ENCODE assay signal across 24 mouse cellular contexts in genomic region chr2:168987421-168987820, GRCm38 (mm10). TPM values are rescaled to one million over a fixed set of nuclear protein-coding genes. Genes with fewer than 3 reads are reported as not detected.
DNase-seq lines count a peak whose midpoint lies in the region; ATAC-seq lines count a peak whose summit lies in the region.
"Had no signal": no experiment of that assay in that cellular context is flagged by ENCODE, and none has a peak within 500 bp of the region (broad histone marks: within the 10 kb centered on the region; RNA-seq: fewer than 3 reads in every experiment).

No protein-coding gene starts in this region.

- WGBS in kidney, embryonic 16.5 days: 69% methylated on average over 13 of the region's 13 CpGs
- WGBS in midbrain, embryonic 11.5 days: 73% methylated on average over 13 of the region's 13 CpGs
- WGBS in midbrain, embryonic 15.5 days: 79% methylated on average over 13 of the region's 13 CpGs

- no peak overlapping the region for H3K27ac ChIP-seq in kidney, embryonic 16.5 days (ENCODE audit: low read length)
- H3K27ac ChIP-seq in midbrain, embryonic 11.5 days (ENCODE audit: low read depth, low read length): no peak overlapping the region
- H3K27ac ChIP-seq in midbrain, embryonic 15.5 days: no peak overlapping the region
- H3K27ac ChIP-seq: gastrocnemius, adult 2 months; heart, embryonic 15.5 days; hindbrain, embryonic 13.5 days had no signal

- ATAC-seq in kidney, embryonic 16.5 days (ENCODE audit: low FRiP score, low TSS enrichment): no peak
- no peak for ATAC-seq in midbrain, embryonic 11.5 days (ENCODE audit: low FRiP score)
- ATAC-seq in midbrain, embryonic 15.5 days (replicated peaks): no peak
- ATAC-seq in CD4-positive, CD25-positive, alpha-beta regulatory T cell, adult 4 months: no peak
- ATAC-seq: forebrain, embryonic 14.5 days; inflammation-experienced regulatory T-cells, adult 6 months; midbrain, embryonic 16.5 days had no signal

- H3K4me1 ChIP-seq in kidney, embryonic 16.5 days (ENCODE audit: insufficient read depth, low read length): peaks cover 3% of the 10 kb centered on the region; the same call in 1 of the 2 replicates
- no peaks in the 10 kb centered on the region for H3K4me1 ChIP-seq in midbrain, embryonic 11.5 days (ENCODE audit: control insufficient read depth, insufficient read depth, low read length)
- H3K4me1 ChIP-seq in midbrain, embryonic 15.5 days: peaks cover 10% of the 10 kb centered on the region
- H3K4me1 ChIP-seq: heart, embryonic 15.5 days had no signal

- H3K27me3 ChIP-seq in kidney, embryonic 16.5 days (ENCODE audit: insufficient read depth, low read length): no peaks in the 10 kb centered on the region
- H3K27me3 ChIP-seq in midbrain, embryonic 11.5 days (ENCODE audit: control insufficient read depth, insufficient read depth, low read length): no peaks in the 10 kb centered on the region
- no peaks in the 10 kb centered on the region for H3K27me3 ChIP-seq in midbrain, embryonic 15.5 days (replicated peaks)
- H3K27me3 ChIP-seq: heart, embryonic 15.5 days; hindbrain, embryonic 13.5 days had no signal

- no peak overlapping the region for H3K4me3 ChIP-seq in kidney, embryonic 16.5 days (ENCODE audit: low read length)
- H3K4me3 ChIP-seq in midbrain, embryonic 11.5 days (ENCODE audit: low read depth, low read length): no peak overlapping the region
- no peak overlapping the region for H3K4me3 ChIP-seq in midbrain, embryonic 15.5 days
- H3K4me3 ChIP-seq: gastrocnemius, adult 2 months; heart, embryonic 15.5 days; hindbrain, embryonic 13.5 days; myocyte had no signal

- no peak overlapping the region for H3K4me2 ChIP-seq in kidney, embryonic 16.5 days (replicated peaks; ENCODE audit: low read depth, low read length)
- H3K4me2 ChIP-seq in midbrain, embryonic 11.5 days: no peak overlapping the region
- no peak overlapping the region for H3K4me2 ChIP-seq in midbrain, embryonic 15.5 days
- H3K4me2 ChIP-seq: heart, embryonic 15.5 days; hindbrain, embryonic 13.5 days had no signal

- no peaks in the 10 kb centered on the region for H3K9me3 ChIP-seq in kidney, embryonic 16.5 days (ENCODE audit: low read length)
- H3K9me3 ChIP-seq in midbrain, embryonic 11.5 days (ENCODE audit: control insufficient read depth, low read length): no peaks in the 10 kb centered on the region
- no peaks in the 10 kb centered on the region for H3K9me3 ChIP-seq in midbrain, embryonic 15.5 days
- H3K9me3 ChIP-seq: heart, embryonic 15.5 days; hindbrain, embryonic 13.5 days had no signal

- peak; percentile 51 for DNase-seq in kidney, adult 11 months
- peak; percentile 68 for DNase-seq in midbrain, embryonic 11.5 days (ENCODE audit: low spot score, missing footprints)
- DNase-seq in kidney, postnatal 36 days: peak; percentile 26 to 59
- DNase-seq in thymus, postnatal 4 days: no peak
- no peak for DNase-seq in natural killer cell, adult 2 months (ENCODE audit: low spot score in 2 of 2)
- DNase-seq: adrenal gland, postnatal 25 days; cerebellum, adult 8-10 months; gastrocnemius, adult 2 months; heart, postnatal 36 days; lung, adult 18-20 months; lung, postnatal 14 days; right cerebral cortex, adult 18-20 months; right cerebral cortex, postnatal 4 days; thymus, adult 18-20 months; thymus, postnatal 36 days had no signal

- H3K9ac ChIP-seq in kidney, embryonic 16.5 days (replicated peaks; ENCODE audit: low read length): no peak overlapping the region
- H3K9ac ChIP-seq in midbrain, embryonic 11.5 days (ENCODE audit: low read length): no peak overlapping the region
- no peak overlapping the region for H3K9ac ChIP-seq in midbrain, embryonic 15.5 days
- H3K9ac ChIP-seq: heart, embryonic 15.5 days; hindbrain, embryonic 13.5 days had no signal

- no peaks in the 10 kb centered on the region for H3K36me3 ChIP-seq in kidney, embryonic 16.5 days (ENCODE audit: insufficient read depth, low read length)
- no peaks in the 10 kb centered on the region for H3K36me3 ChIP-seq in midbrain, embryonic 11.5 days (ENCODE audit: control insufficient read depth, insufficient read depth, low read length)
- H3K36me3 ChIP-seq in midbrain, embryonic 15.5 days (replicated peaks): no peaks in the 10 kb centered on the region
- H3K36me3 ChIP-seq: heart, embryonic 15.5 days; hindbrain, embryonic 13.5 days had no signal

RNA-seq across cellular contexts. Expression of gene Zfp64, which starts 32.0 kb away (rescaled TPM):
- polyA plus RNA-seq in kidney, embryonic 16.5 days (2015; fragmentation: Nextera tagmentation; extraction: Ambion mirVana): 30.1 and 33.0 TPM in 2 replicates
- 35.6 and 39.4 TPM in 2 replicates for polyA plus RNA-seq in midbrain, embryonic 11.5 days (2014; fragmentation: Nextera tagmentation; extraction: Ambion mirVana)
- 44.5 and 46.9 TPM in 2 replicates for polyA plus RNA-seq in midbrain, embryonic 15.5 days (2015; fragmentation: Nextera tagmentation; extraction: Ambion mirVana)
- polyA plus RNA-seq in CD4-positive, CD25-positive, alpha-beta regulatory T cell, adult 4 months (2017; shearing (Covaris generic)): 10 to 100 TPM; 26.5 to 40.1 TPM

Comparison
In these comparisons a context has a peak if more than half of its experiments do, and no peak if none do; other contexts are left out.
1. DNase-seq: peak in kidney, adult 11 months (single experiment), midbrain, embryonic 11.5 days (single experiment) and kidney, postnatal 36 days (2 of 2); none in thymus, postnatal 4 days (single experiment) and natural killer cell, adult 2 months (0 of 2).